Mouse (Mus musculus) cerebellum, adult 2 months (tissue): ENCODE data around the gene Chchd3. TPM values are rescaled to one million over a fixed set of nuclear protein-coding genes. Genes with fewer than 3 reads are reported as not detected.

ENCODE experiments used
- DNase-seq, 2 experiments: peaks; one replicate each; pipeline ENCODE4 v3.0.0; 2021
- H3K27ac ChIP-seq: fragments of 200-500 bp; 2 replicates; pipeline ENCODE4 v1.5.1; 2012; ENCODE audit warnings: low read length, control low read depth, inconsistent platforms; ENCODE audit not compliant: insufficient read depth
- H3K27me3 ChIP-seq: fragments of 200-500 bp; 2 replicates; pipeline ENCODE4 v1.6.1; 2012; ENCODE audit warnings: inconsistent platforms, mild to moderate bottlenecking, low read length, moderate library complexity; ENCODE audit not compliant: control insufficient read depth, insufficient read depth
- H3K4me1 ChIP-seq: fragments of 200-500 bp; 2 replicates; pipeline ENCODE4 v1.6.1; 2011; ENCODE audit warnings: low read length; ENCODE audit not compliant: control insufficient read depth, insufficient read depth
- H3K4me3 ChIP-seq: fragments of 200-500 bp; replicated peaks from 2 replicates; pipeline ENCODE3; 2011; ENCODE audit warnings: mild to moderate bottlenecking, low read depth, low read length, control low read depth; ENCODE audit not compliant: insufficient read depth
- CTCF ChIP-seq: fragments of 200-500 bp; IDR thresholded peaks from 2 replicates; pipeline ENCODE4 v1.5.1; 2011; ENCODE audit warnings: low read depth, mild to moderate bottlenecking, control low read depth, low read length, moderate library complexity, borderline replicate concordance; ENCODE audit not compliant: insufficient read depth
- POLR2A ChIP-seq: fragments of 200-500 bp; IDR thresholded peaks from 2 replicates; pipeline ENCODE4 v1.6.1; 2011; ENCODE audit warnings: low read length, control low read depth, borderline replicate concordance; ENCODE audit not compliant: insufficient read depth
- WGBS: fragments of 180-500 bp; shearing (Covaris S2); methylation state at CpG from one replicate; pipeline ENCODE4 v1.1.7; 2018; 5-methylcytosine and 5-hydroxymethylcytosine counted together
- polyA plus RNA-seq: library from polyadenylated mRNA; depleted of rRNA; stranded (reverse); fragments of >200 nt; gene quantifications from 2 replicates; pipeline ENCODE4 v1.2.3, GENCODE M21; 2012

Chchd3 gene
- polyA plus RNA-seq, 1 experiment: 157 TPM

DNA sequence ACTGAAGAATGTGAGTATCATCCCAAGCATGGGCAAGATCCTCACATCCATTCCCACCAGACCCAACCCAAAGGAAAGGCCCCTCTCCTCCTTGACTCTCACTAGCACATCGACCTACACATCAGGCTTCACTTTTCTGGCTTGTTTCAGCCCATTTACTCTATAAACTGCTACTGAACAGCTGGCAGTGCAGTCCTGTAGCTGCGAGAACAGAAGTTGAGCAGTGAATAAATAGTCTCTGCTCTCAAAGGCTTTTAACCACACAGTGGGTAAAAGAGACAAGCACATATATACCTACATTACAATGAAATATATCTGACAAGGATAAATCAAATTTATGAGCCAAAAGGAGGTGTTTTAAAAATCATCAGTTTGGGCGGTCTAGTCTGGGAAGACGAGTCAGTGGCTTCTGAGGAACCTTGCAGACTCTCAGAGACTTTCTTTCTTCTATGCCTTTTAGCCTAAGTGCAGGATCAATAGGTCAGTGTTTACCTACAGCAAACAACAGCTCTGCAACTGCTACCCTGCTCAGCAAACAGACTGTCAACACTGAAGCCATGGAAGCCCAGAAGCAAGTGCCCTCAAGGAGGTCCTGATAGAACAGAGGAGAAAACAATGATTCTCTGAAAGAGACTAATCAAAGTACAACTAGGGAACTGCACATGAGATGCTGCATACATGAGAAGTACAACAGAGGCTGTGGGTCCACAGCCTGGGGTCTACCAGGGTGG, 19.5 kb downstream of the Chchd3 start:
- DNase-seq: no peak
- 97% methylated on average over 4 of the region's 4 CpGs for WGBS
- Histone ChIP-seq H3K4me1 (no peaks in the 10 kb centered on the region), H3K27ac (no peak overlapping the region), H3K4me3 (no peak overlapping the region), H3K27me3 (no peaks in the 10 kb centered on the region; the same call in 1 of the 2 replicates)
- no peak for TF ChIP-seq CTCF
- no peak for TF ChIP-seq POLR2A

DNA sequence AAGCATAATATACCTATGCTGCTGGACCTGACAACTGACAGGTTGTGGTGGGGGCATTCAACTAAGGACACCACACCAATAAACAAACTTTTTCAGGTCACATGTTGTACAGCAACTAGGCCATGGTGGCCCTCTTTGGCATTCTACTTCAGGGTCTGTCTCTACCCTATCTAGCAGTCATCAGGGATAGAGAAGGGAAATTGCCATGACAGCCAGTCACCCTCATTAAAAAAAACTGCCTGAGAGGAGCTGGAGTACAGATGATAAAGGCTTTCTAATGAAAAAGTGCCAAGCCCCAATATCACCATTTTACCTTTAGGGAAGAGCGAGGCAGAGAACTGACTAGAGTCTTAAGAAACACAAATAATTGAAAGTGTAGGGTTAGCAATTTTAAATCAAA, 27.5 kb downstream of the Chchd3 start:
- no peaks in the 10 kb centered on the region; the same call in 1 of the 2 replicates for H3K27me3 ChIP-seq
- 100% methylated on average over 1 of the region's 1 CpGs for WGBS

DNA sequence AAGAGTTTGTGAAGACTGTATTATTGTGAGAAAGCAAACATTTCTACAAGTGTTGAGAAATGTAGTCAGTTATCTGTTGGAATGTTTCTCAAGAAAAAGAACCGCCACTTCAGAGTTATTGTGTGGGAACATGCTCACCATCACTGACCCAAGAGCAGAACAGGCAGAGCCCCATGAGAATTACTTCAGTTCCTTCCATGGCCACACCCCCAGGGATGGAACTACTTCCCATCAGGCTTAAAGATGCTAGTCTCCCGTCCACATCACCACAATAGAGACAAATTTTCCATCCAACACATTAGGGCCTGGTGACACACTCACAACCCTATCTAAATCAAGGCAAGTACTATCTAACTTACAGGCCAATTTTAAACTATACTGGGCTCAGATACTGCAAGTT, 28.4 kb downstream of the Chchd3 start:
- DNase-seq: no peak
- TF ChIP-seq CTCF (no peak), POLR2A (no peak)
- Histone ChIP-seq H3K27ac (no peak overlapping the region), H3K27me3 (no peaks in the 10 kb centered on the region), H3K4me1 (no peaks in the 10 kb centered on the region), H3K4me3 (no peak overlapping the region)
- 80% methylated on average over 2 of the region's 2 CpGs for WGBS

More for the DNA sequence above, 27.5 kb downstream of the Chchd3 start:
- TF ChIP-seq CTCF (no peak), POLR2A (no peak)
- Histone ChIP-seq H3K4me3 (no peak overlapping the region), H3K27ac (no peak overlapping the region), H3K4me1 (no peaks in the 10 kb centered on the region)
- no peak for DNase-seq

DNA sequence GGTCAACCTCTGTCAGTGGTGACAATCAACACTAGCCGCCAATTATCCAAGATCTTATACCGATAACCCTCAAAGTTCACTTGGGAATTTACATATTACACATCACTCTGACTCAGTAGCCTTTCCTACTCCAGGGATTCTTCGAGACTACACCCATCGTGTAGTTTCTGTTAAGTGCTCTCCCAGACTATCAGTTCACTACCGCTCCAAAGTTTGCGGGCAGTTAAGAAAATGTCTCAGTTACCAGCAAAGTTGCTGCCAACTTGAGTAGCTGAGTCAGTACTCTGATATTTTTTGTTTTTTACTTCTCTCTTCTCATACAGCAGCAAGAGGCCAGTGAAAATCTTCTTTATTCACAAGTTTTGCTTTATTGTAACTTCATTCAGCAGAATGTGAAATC, 31.8 kb downstream of the Chchd3 start:
- 98% methylated on average over 6 of the region's 6 CpGs for WGBS
- TF ChIP-seq CTCF (no peak), POLR2A (no peak)
- DNase-seq: no peak
- H3K4me1 ChIP-seq: no peaks in the 10 kb centered on the region
- H3K4me3 ChIP-seq: no peak overlapping the region
- no peak overlapping the region for H3K27ac ChIP-seq
- no peaks in the 10 kb centered on the region for H3K27me3 ChIP-seq

DNA sequence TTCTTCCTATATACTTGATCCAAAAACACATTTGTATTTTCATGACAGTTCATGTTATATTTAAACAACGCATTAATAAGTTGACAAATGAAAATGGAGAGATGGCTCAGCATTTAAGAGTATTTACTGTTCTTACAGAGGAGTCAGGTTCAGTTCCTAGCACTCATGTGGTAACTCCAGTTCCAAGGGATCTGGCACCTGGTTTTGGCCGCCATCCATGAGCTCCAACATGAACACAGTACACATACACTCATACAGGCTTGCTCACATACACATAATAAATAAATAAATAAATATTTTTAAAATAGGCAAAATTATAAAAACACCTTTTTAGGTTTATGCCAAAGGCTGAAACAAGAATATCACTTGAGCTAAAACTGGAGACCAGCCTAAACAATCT, 35.0 kb downstream of the Chchd3 start:
- no peaks in the 10 kb centered on the region for H3K4me1 ChIP-seq
- H3K4me3 ChIP-seq: no peak overlapping the region
- TF ChIP-seq CTCF (no peak), POLR2A (no peak)
- no peaks in the 10 kb centered on the region for H3K27me3 ChIP-seq
- no peak overlapping the region for H3K27ac ChIP-seq
- WGBS: 97% methylated on average over 2 of the region's 2 CpGs
- no peak for DNase-seq

DNA sequence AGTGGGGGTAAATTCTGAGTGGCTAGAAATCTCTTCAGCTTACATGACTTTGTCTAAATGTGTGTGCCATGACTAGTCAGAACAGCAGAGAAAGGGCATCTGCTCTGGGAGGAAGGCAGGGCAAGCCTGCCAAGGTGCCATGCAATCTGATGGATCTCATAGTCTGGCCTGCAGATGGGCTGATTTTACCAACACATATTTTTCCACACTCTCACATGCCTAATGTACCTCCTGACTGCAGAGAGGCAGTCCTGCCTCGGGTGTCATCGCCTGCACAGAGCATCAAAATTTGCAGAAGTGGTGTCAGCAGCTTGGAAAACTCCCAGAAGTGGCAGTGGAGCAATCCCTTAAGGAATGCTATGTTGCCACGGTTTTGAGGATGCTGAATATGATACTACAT, 55.5 kb downstream of the Chchd3 start:
- Histone ChIP-seq H3K27me3 (no peaks in the 10 kb centered on the region), H3K27ac (no peak overlapping the region; the same call in 1 of the 2 replicates), H3K4me3 (no peak overlapping the region), H3K4me1 (peaks cover 13% of the 10 kb centered on the region)
- no peak for TF ChIP-seq CTCF
- TF ChIP-seq POLR2A: no peak
- peak; percentile 54 to 72 for DNase-seq
- 17% methylated on average over 3 of the region's 3 CpGs for WGBS

DNA sequence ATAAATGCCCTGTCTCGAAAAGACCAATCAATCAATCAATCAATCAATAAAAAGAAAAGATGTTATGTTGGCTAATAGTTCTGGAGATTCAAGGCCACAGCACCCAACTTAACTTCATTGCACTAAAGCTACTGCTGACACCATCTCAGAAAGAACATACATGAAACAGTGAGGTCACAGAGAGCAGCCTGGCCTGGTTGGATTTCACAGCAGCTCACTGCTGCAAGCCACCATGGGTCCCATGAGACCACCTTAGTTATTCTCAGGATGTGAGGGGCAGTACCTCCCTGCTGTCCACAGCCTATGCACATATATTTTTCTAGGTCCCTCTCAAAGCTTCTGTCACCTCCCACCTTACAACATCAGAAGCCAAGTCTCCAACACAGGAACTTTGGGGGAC, 57.1 kb downstream of the Chchd3 start:
- no peaks in the 10 kb centered on the region for H3K27me3 ChIP-seq
- no peak overlapping the region for H3K27ac ChIP-seq
- WGBS: 91% methylated on average over 1 of the region's 1 CpGs
- TF ChIP-seq CTCF (no peak), POLR2A (no peak)
- H3K4me1 ChIP-seq: peaks cover 13% of the 10 kb centered on the region
- H3K4me3 ChIP-seq: no peak overlapping the region
- no peak for DNase-seq

DNA sequence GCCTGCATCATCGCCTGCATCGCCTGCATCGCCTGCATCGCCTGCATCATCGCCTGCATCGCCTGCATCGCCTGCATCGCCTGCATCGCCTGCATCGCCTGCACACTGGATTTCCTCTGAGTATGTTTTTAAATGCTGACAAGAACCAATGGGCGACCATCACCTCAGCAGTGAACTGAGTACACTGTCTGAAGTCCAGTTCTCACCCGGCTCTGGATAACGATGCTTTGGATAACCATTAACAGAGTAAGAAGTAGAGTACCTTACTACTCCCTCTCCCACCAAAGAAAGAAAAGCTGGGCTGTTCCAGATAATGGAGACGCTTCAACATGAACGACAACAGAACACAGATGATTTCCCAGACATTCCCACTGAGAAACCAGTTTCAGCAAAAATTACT, 58.8 kb downstream of the Chchd3 start:
- TF ChIP-seq POLR2A (no peak), CTCF (no peak)

More for the DNA sequence above, 58.8 kb downstream of the Chchd3 start:
- Histone ChIP-seq H3K4me3 (no peak overlapping the region), H3K4me1 (peaks cover 13% of the 10 kb centered on the region), H3K27me3 (no peaks in the 10 kb centered on the region), H3K27ac (no peak overlapping the region)
- WGBS: 95% methylated on average over 15 of the region's 15 CpGs
- no peak for DNase-seq
